Mouse (Mus musculus): Measurements from ENCODE around the gene Mvb12b. TPM values are rescaled to one million over a fixed set of nuclear protein-coding genes. Genes with fewer than 3 reads are reported as not detected.

Mvb12b gene
- polyA plus RNA-seq, 1 experiment: 26.2 TPM

- TF ChIP-seq CTCF (IDR thresholded peaks at IDR 0.05; ENCODE audit: borderline replicate concordance, insufficient read depth, low read length): peak; percentile 3; the same call in 1 of the 2 replicates
- no peak for TF ChIP-seq POLR2A (IDR thresholded peaks at IDR 0.05; ENCODE audit: low read depth, low read length)
- Histone ChIP-seq H3K4me3 (ENCODE audit: insufficient read depth, low read length) (no peak overlapping the region), H3K27ac (ENCODE audit: insufficient read depth, low read length) (no peak overlapping the region), H3K4me1 (ENCODE audit: control insufficient read depth, insufficient read depth, low read length) (no peaks in the 10 kb centered on the region)
Measured at GRCm38 (mm10) chr2:33729701-33730100, 158.0 kb downstream of the Mvb12b start.

- TF ChIP-seq POLR2A (IDR thresholded peaks at IDR 0.05; ENCODE audit: low read depth, low read length) (no peak), CTCF (IDR thresholded peaks at IDR 0.05; ENCODE audit: borderline replicate concordance, insufficient read depth, low read length) (no peak)
- H3K4me3 ChIP-seq (ENCODE audit: insufficient read depth, low read length): no peak overlapping the region
- H3K27ac ChIP-seq (ENCODE audit: insufficient read depth, low read length): no peak overlapping the region
- no peaks in the 10 kb centered on the region for H3K4me1 ChIP-seq (ENCODE audit: control insufficient read depth, insufficient read depth, low read length)
Measured at GRCm38 (mm10) chr2:33727199-33727598, 160.5 kb downstream of the Mvb12b start.

DNA sequence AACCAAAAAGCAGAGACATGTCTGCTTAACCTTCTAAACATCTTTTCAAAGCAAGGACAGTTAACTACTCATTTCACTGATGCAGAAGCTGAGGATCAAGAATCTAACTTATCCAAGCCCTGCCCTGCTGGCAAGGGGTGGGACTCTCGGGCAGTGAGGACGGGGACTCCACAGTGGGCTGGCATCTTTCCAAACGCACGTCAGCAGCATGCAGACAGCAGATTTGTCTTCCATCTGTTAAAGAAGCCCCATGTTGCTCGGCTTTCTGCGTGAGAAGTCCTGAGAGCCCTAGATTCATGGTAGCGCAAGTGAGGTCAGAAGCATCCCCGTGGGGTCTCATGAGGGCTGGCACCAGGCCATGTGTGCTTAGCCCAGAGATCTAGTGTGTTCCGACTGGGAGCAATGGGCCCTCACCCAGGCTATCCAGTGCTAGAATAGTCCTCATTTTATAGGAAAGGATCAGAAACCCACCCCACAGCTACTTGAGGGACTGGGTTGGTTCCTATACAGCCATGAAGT, 167.3 kb downstream of the Mvb12b start:
- no peak overlapping the region for H3K4me3 ChIP-seq (ENCODE audit: insufficient read depth, low read length)
- no peaks in the 10 kb centered on the region for H3K4me1 ChIP-seq (ENCODE audit: control insufficient read depth, insufficient read depth, low read length)
- no peak overlapping the region for H3K27ac ChIP-seq (ENCODE audit: insufficient read depth, low read length)
- TF ChIP-seq POLR2A (IDR thresholded peaks at IDR 0.05; ENCODE audit: low read depth, low read length) (no peak), CTCF (IDR thresholded peaks at IDR 0.05; ENCODE audit: borderline replicate concordance, insufficient read depth, low read length) (no peak)

DNA sequence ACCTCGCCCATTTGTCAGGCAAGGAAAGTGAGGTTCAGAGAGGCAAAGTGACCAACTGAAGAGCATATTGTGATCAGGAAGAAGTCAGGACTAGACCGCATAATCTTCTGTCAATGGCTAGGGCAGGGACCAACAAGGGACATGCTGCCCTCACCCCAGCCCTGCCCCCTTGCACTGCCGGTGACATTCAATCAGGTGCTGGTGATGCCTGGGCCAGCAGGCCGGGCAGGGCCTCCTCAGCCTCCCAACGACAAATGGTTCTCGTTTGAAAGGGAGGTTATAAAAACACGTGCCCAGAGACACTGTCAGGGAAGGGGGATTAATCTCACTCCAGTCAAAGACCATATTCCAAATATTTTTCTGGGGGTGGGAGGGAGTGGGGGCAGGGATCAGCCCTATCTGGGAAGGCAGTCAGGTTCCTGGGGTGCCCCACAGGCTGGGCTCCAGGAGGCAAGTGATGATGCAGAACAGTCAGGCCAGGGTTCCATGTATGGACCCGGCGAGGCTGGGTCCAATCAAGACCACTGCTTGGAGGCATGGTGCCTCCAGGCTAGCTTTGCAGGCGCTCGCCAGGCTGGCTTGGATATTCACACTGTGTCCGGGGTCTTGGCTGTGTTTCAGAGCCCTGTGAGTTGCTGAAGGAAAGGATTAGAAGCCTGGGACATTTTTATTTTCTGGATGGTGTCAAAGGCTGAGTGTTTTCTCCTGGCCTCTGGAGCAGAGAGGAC, 168.2 kb downstream of the Mvb12b start:
- H3K4me1 ChIP-seq (ENCODE audit: control insufficient read depth, insufficient read depth, low read length): no peaks in the 10 kb centered on the region
- no peak overlapping the region for H3K4me3 ChIP-seq (ENCODE audit: insufficient read depth, low read length)
- no peak overlapping the region for H3K27ac ChIP-seq (ENCODE audit: insufficient read depth, low read length)
- TF ChIP-seq CTCF (IDR thresholded peaks at IDR 0.05; ENCODE audit: borderline replicate concordance, insufficient read depth, low read length) (no peak), POLR2A (IDR thresholded peaks at IDR 0.05; ENCODE audit: low read depth, low read length) (no peak)

GRCm38 (mm10) chr2:33718561-33718960, 169.2 kb downstream of the Mvb12b start:
- Histone ChIP-seq H3K27ac (ENCODE audit: insufficient read depth, low read length) (no peak overlapping the region), H3K4me3 (ENCODE audit: insufficient read depth, low read length) (no peak overlapping the region), H3K4me1 (ENCODE audit: control insufficient read depth, insufficient read depth, low read length) (no peaks in the 10 kb centered on the region)
- TF ChIP-seq POLR2A (IDR thresholded peaks at IDR 0.05; ENCODE audit: low read depth, low read length) (no peak), CTCF (IDR thresholded peaks at IDR 0.05; ENCODE audit: borderline replicate concordance, insufficient read depth, low read length) (no peak)

GRCm38 (mm10) chr2:33717821-33718351, 169.9 kb downstream of the Mvb12b start:
- no peaks in the 10 kb centered on the region for H3K4me1 ChIP-seq (ENCODE audit: control insufficient read depth, insufficient read depth, low read length)
- no peak for TF ChIP-seq CTCF (IDR thresholded peaks at IDR 0.05; ENCODE audit: borderline replicate concordance, insufficient read depth, low read length)
- TF ChIP-seq POLR2A (IDR thresholded peaks at IDR 0.05; ENCODE audit: low read depth, low read length): no peak
- no peak overlapping the region for H3K27ac ChIP-seq (ENCODE audit: insufficient read depth, low read length)
- H3K4me3 ChIP-seq (ENCODE audit: insufficient read depth, low read length): no peak overlapping the region

DNA sequence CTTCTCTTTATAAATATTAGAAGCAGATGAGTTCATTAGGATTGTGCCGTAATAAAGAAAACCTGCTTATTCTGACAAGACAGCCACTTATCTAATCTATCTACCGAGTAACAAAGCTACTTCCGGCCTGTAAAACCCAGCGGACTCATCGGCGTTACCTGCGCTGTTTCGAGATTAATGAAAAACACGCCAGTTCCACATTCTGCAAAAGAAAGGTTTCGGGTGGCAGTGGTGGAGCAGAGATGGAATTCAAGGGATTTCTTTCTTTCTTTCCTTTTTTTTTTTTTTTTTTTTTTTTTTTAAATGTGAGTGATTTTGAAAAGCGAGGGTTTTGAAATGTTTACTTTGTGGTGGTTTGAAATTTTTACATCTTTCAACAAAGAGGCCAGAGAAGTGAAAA, 170.4 kb downstream of the Mvb12b start:
- H3K4me3 ChIP-seq (ENCODE audit: insufficient read depth, low read length): no peak overlapping the region
- no peak overlapping the region for H3K27ac ChIP-seq (ENCODE audit: insufficient read depth, low read length)
- no peak for TF ChIP-seq POLR2A (IDR thresholded peaks at IDR 0.05; ENCODE audit: low read depth, low read length)
- TF ChIP-seq CTCF (IDR thresholded peaks at IDR 0.05; ENCODE audit: borderline replicate concordance, insufficient read depth, low read length): no peak
- no peaks in the 10 kb centered on the region for H3K4me1 ChIP-seq (ENCODE audit: control insufficient read depth, insufficient read depth, low read length)

- no peak overlapping the region for H3K27ac ChIP-seq (ENCODE audit: insufficient read depth, low read length)
- H3K4me1 ChIP-seq (ENCODE audit: control insufficient read depth, insufficient read depth, low read length): no peaks in the 10 kb centered on the region
- H3K4me3 ChIP-seq (ENCODE audit: insufficient read depth, low read length): no peak overlapping the region; the same call in 1 of the 2 replicates
- no peak for TF ChIP-seq POLR2A (IDR thresholded peaks at IDR 0.05; ENCODE audit: low read depth, low read length)
- TF ChIP-seq CTCF (IDR thresholded peaks at IDR 0.05; ENCODE audit: borderline replicate concordance, insufficient read depth, low read length): no peak
Measured at GRCm38 (mm10) chr2:33716878-33717277, 170.9 kb downstream of the Mvb12b start.

DNA sequence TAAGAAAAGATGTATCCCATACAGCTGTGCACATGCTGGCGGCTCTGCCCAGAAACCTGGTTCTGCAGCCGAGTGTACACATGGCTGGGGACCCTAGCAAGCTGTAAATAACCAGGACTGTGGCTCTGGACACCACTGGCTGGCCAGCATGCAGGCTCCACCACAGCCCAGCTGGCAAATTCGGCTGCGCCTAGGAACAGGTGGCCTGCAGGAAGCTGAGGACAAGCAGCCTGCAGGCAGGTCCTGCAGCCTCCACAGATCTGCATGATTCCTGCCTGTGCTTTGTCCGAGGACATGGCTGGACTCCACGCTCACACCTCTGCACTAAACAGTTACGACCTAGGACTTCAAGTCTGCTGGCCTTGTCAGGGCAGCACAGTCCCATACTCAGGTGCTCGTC, 172.8 kb downstream of the Mvb12b start:
- H3K27ac ChIP-seq (ENCODE audit: insufficient read depth, low read length): no peak overlapping the region
- TF ChIP-seq POLR2A (IDR thresholded peaks at IDR 0.05; ENCODE audit: low read depth, low read length) (no peak), CTCF (IDR thresholded peaks at IDR 0.05; ENCODE audit: borderline replicate concordance, insufficient read depth, low read length) (no peak)
- no peak overlapping the region for H3K4me3 ChIP-seq (ENCODE audit: insufficient read depth, low read length)
- H3K4me1 ChIP-seq (ENCODE audit: control insufficient read depth, insufficient read depth, low read length): no peaks in the 10 kb centered on the region

DNA sequence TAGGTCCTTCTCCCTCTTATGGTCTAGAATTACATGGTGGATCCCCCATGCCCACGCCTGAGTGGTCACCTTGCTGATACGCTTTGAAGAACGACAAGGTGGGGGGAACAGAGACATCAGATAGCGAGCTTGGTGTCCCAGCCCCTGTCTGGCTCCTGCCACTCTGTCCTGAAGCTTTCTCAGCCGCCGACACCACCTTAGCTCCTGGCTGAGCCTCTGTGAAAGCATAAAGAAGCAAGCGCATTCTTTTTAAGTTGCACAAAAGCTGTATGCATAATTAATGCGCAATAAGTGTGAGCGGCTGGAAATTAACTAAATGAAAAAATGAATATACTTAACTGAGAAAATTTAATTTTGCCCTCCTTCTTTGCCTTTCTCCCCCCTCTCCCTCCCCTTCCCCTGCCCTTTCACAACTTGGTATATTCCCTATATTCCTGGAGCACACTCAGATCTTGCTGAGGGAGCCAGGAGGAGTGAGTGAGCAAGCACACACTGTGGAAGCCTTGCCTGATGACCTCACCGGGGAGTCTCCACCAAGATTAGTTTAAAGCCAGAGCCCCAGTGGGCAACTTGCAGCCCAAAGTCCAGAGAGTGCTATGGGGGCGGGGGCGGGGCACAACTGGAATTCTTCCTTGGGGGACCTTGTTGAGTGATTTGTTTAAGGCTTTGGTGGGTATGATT, 174.0 kb downstream of the Mvb12b start:
- Histone ChIP-seq H3K27ac (ENCODE audit: insufficient read depth, low read length) (no peak overlapping the region), H3K4me1 (ENCODE audit: control insufficient read depth, insufficient read depth, low read length) (no peaks in the 10 kb centered on the region), H3K4me3 (ENCODE audit: insufficient read depth, low read length) (no peak overlapping the region)
- TF ChIP-seq POLR2A (IDR thresholded peaks at IDR 0.05; ENCODE audit: low read depth, low read length): no peak
- no peak for TF ChIP-seq CTCF (IDR thresholded peaks at IDR 0.05; ENCODE audit: borderline replicate concordance, insufficient read depth, low read length)
